Mouse (Mus musculus) MEL (cell line): ENCODE results near the gene Dkk3. TPM values are rescaled to one million over a fixed set of nuclear protein-coding genes. Genes with fewer than 3 reads are reported as not detected.

Experiments used
- DNase-seq: peaks from one replicate; pipeline ENCODE4 v3.0.0; 2011; ENCODE audit warnings: low read depth, low spot score
- H3K27ac ChIP-seq: 2 replicates; pipeline ENCODE4 v1.5.1; 2012; ENCODE audit warnings: low read depth, mild to moderate bottlenecking, control low read depth, low read length, moderate library complexity; ENCODE audit not compliant: control insufficient read depth
- H3K27me3 ChIP-seq, 2 experiments: fragments of 150-350 bp in 1 of 2; sonication (generic) in 1 of 2; 2 replicates each; pipeline ENCODE4 v1.6.1; 2012; ENCODE audit warnings: low read length in 2 of 2, mild to moderate bottlenecking in 2 of 2, improper control_type of control experiment in 1 of 2, moderate library complexity in 1 of 2; ENCODE audit not compliant: insufficient read depth in 2 of 2, control insufficient read depth in 1 of 2
- H3K36me3 ChIP-seq, 2 experiments: 2 replicates each; pipeline ENCODE4 v1.6.1; 2012 to 2014; ENCODE audit warnings: low read length in 2 of 2, improper control_type of control experiment in 1 of 2, inconsistent platforms in 1 of 2, mild to moderate bottlenecking in 1 of 2; ENCODE audit not compliant: insufficient read depth in 2 of 2, control insufficient read depth in 1 of 2
- H3K4me1 ChIP-seq, 2 experiments: fragments of 150-350 bp in 1 of 2; sonication (generic) in 1 of 2; 2 replicates each; pipeline ENCODE4 v1.6.1; 2012; ENCODE audit warnings: low read length in 2 of 2, improper control_type of control experiment in 1 of 2, mild to moderate bottlenecking in 1 of 2; ENCODE audit not compliant: insufficient read depth in 2 of 2, control insufficient read depth in 1 of 2
- H3K4me3 ChIP-seq, 2 experiments: fragments of 150-350 bp in 1 of 2; sonication (generic) in 1 of 2; 2 replicates each; pipeline ENCODE4 v1.5.1; 2012; ENCODE audit warnings: low read depth in 2 of 2, low read length in 2 of 2, mild to moderate bottlenecking in 2 of 2, moderate library complexity in 2 of 2, control low read depth in 1 of 2, improper control_type of control experiment in 1 of 2; ENCODE audit not compliant: control insufficient read depth in 1 of 2, insufficient read depth in 1 of 2
- H3K79me2 ChIP-seq: 2 replicates; pipeline ENCODE4 v1.6.1; 2012; ENCODE audit warnings: mild to moderate bottlenecking, low read length, moderate library complexity; ENCODE audit not compliant: control insufficient read depth, poor library complexity, insufficient read depth
- H3K9ac ChIP-seq: 2 replicates; pipeline ENCODE4 v1.6.1; 2012; ENCODE audit warnings: low read depth, mild to moderate bottlenecking, control low read depth, low read length, moderate library complexity; ENCODE audit not compliant: control insufficient read depth, poor library complexity, severe bottlenecking
- H3K9me3 ChIP-seq: fragments of 150-350 bp; sonication (generic); replicated peaks from 2 replicates; pipeline ENCODE4 v1.6.1; 2012; ENCODE audit warnings: mild to moderate bottlenecking, low read length, improper control_type of control experiment, moderate library complexity; ENCODE audit not compliant: insufficient read depth
- ELF1 ChIP-seq: IDR thresholded peaks from 2 replicates; pipeline ENCODE4 v1.6.1; 2014; ENCODE audit warnings: low read depth, mild to moderate bottlenecking, inconsistent platforms, low read length, improper control_type of control experiment, moderate library complexity
- EP300 ChIP-seq, 2 experiments: IDR thresholded peaks; 2 replicates each; pipeline ENCODE4 v1.6.1; 2011; ENCODE audit warnings: improper control_type of control experiment in 2 of 2, low read length in 2 of 2, low read depth in 1 of 2, mild to moderate bottlenecking in 1 of 2
- JUND ChIP-seq: IDR thresholded peaks from 2 replicates; pipeline ENCODE4 v1.6.1; 2011; ENCODE audit warnings: low read depth, mild to moderate bottlenecking, improper control_type of control experiment, low read length
- MAX ChIP-seq: IDR thresholded peaks from 2 replicates; pipeline ENCODE4 v1.6.1; 2011; ENCODE audit warnings: low read length, improper control_type of control experiment
- NELFE ChIP-seq: IDR thresholded peaks from 2 replicates; pipeline ENCODE4 v1.6.1; 2011; ENCODE audit warnings: low read depth, low read length, improper control_type of control experiment
- RCOR1 ChIP-seq: IDR thresholded peaks from 2 replicates; pipeline ENCODE4 v1.6.1; 2012; ENCODE audit warnings: low read depth, mild to moderate bottlenecking, inconsistent platforms, low read length, improper control_type of control experiment
- TBP ChIP-seq: IDR thresholded peaks from 2 replicates; pipeline ENCODE4 v1.8.0; 2011; ENCODE audit warnings: low read depth, low read length, improper control_type of control experiment
- USF1 ChIP-seq: IDR thresholded peaks from 2 replicates; pipeline ENCODE4 v1.6.1; 2014; ENCODE audit warnings: low read depth, mild to moderate bottlenecking, inconsistent platforms, low read length, improper control_type of control experiment, moderate library complexity
- USF2 ChIP-seq, 2 experiments: IDR thresholded peaks; 2 replicates each; pipeline ENCODE4 v1.6.1; 2011 to 2012; ENCODE audit warnings: improper control_type of control experiment in 2 of 2, low read length in 2 of 2, borderline replicate concordance in 1 of 2, inconsistent platforms in 1 of 2, low read depth in 1 of 2, mild to moderate bottlenecking in 1 of 2; ENCODE audit not compliant: insufficient read depth in 1 of 2
- ZKSCAN1 ChIP-seq: IDR thresholded peaks from 2 replicates; pipeline ENCODE4 v1.6.1; 2012; ENCODE audit warnings: low read depth, mild to moderate bottlenecking, inconsistent platforms, low read length, improper control_type of control experiment, moderate library complexity
- ZMIZ1 ChIP-seq: IDR thresholded peaks from 2 replicates; pipeline ENCODE4 v1.6.1; 2012; ENCODE audit warnings: low read depth, mild to moderate bottlenecking, inconsistent platforms, low read length, improper control_type of control experiment, moderate library complexity
- polyA plus RNA-seq, 2 experiments: library from polyadenylated mRNA; stranded (reverse) in 1 of 2; unstranded in 1 of 2; fragments of >175 nt in 1 of 2; fragments of >200 nt in 1 of 2; gene quantifications; 2 replicates each; pipeline versions ENCODE4 v1.2.1 to v1.2.4; 2012; ENCODE audit warnings: low replicate concordance in 2 of 2, low read depth in 1 of 2; ENCODE audit not compliant: insufficient read length in 2 of 2, insufficient read depth in 1 of 2, missing spikeins in 1 of 2
- total RNA-seq: library from RNA; depleted of rRNA; stranded (reverse); fragments of 300-350 nt; gene quantifications from 2 replicates; pipeline ENCODE4 v1.2.3, GENCODE M21; 2012

Gene Dkk3
- total and polyA plus RNA-seq, 3 experiments, result not detected

GRCm38 (mm10) chr7:112203937-112204336 is 45.1 kb upstream of the Dkk3 start:
- no peak for DNase-seq
- Histone ChIP-seq H3K27ac (no peak overlapping the region), H3K4me3 (no peak overlapping the region), H3K4me1 (no peaks in the 10 kb centered on the region), H3K27me3 (no peaks in the 10 kb centered on the region), H3K9me3 (no peaks in the 10 kb centered on the region), H3K36me3 (no peaks in the 10 kb centered on the region), H3K79me2 (no peaks in the 10 kb centered on the region), H3K9ac (no peak overlapping the region)
- TF ChIP-seq ZMIZ1 (no peak), EP300 (IDR thresholded peaks at IDR 0.05; ENCODE audit: low read depth in 1 of 2, low read length in 2 of 2) (no peak)

- Histone ChIP-seq H3K4me1 (no peaks in the 10 kb centered on the region), H3K9me3 (no peaks in the 10 kb centered on the region), H3K36me3 (no peaks in the 10 kb centered on the region), H3K4me3 (no peak overlapping the region), H3K27ac (no peak overlapping the region), H3K79me2 (no peaks in the 10 kb centered on the region), H3K9ac (no peak overlapping the region), H3K27me3 (no peaks in the 10 kb centered on the region)
- TF ChIP-seq USF1, result no peak
- TF ChIP-seq JUND, result no peak
- TF ChIP-seq RCOR1, result no peak
- TF ChIP-seq TBP, result no peak
- TF ChIP-seq ELF1, result no peak
- TF ChIP-seq MAX, result no peak
- no peak for TF ChIP-seq ZKSCAN1
- no peak for TF ChIP-seq USF2 (IDR thresholded peaks at IDR 0.05; ENCODE audit: borderline replicate concordance in 1 of 2, insufficient read depth in 1 of 2, low read depth in 1 of 2, low read length in 2 of 2)
- no peak for DNase-seq
Measured at GRCm38 (mm10) chr7:112202843-112203242, 44.0 kb upstream of the Dkk3 start.

- no peak overlapping the region for H3K9ac ChIP-seq
- no peaks in the 10 kb centered on the region for H3K4me1 ChIP-seq
- no peaks in the 10 kb centered on the region for H3K79me2 ChIP-seq
- H3K27me3 ChIP-seq, result no peaks in the 10 kb centered on the region
- TF ChIP-seq NELFE, result no peak
- no peak for DNase-seq
- H3K36me3 ChIP-seq, result no peaks in the 10 kb centered on the region
- no peak overlapping the region for H3K4me3 ChIP-seq
- H3K27ac ChIP-seq, result no peak overlapping the region
- H3K9me3 ChIP-seq, result no peaks in the 10 kb centered on the region
Measured at GRCm38 (mm10) chr7:112202194-112202593, 43.3 kb upstream of the Dkk3 start.
